Mouse (Mus musculus): ENCODE results near the gene Hhipl1.

DNA sequence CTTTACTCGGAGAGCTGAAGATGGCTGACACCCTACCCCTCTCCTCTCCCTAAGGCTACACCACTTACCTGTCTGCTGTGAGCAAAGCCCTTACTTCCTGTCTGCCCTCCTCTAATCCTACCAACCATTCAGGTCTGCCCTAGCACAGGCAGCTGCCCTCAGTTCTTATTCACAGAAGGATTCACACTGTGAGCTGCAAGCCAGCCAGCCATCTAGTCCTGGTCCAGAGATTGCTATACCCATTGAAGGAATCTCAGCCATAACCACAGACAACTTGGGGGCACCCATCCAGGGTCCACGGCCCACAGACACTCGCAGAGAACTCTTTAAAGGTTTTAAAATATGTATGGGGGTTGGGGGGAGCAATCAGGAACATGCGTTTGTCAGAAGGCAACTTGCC, 19.7 kb upstream of the Hhipl1 start:
- TF ChIP-seq CTCF (IDR thresholded peaks at IDR 0.05; ENCODE audit: borderline replicate concordance, control insufficient read depth, extremely low read depth, insufficient read depth, low read length, poor library complexity) (no peak), POLR2A (IDR thresholded peaks at IDR 0.05; ENCODE audit: control insufficient read depth, extremely low read depth, insufficient read depth, low read length, poor library complexity) (no peak)

Measured in thymus, adult 2 months (tissue).